Mouse (Mus musculus) spleen, postnatal 14 days (tissue): ENCODE data around the gene Cript.

Experiments used
- DNase-seq, 2 experiments: peaks; one replicate each; pipeline ENCODE4 v3.0.0; 2021 to 2022; ENCODE audit warnings: low spot score in 2 of 2

Cript gene

DNA sequence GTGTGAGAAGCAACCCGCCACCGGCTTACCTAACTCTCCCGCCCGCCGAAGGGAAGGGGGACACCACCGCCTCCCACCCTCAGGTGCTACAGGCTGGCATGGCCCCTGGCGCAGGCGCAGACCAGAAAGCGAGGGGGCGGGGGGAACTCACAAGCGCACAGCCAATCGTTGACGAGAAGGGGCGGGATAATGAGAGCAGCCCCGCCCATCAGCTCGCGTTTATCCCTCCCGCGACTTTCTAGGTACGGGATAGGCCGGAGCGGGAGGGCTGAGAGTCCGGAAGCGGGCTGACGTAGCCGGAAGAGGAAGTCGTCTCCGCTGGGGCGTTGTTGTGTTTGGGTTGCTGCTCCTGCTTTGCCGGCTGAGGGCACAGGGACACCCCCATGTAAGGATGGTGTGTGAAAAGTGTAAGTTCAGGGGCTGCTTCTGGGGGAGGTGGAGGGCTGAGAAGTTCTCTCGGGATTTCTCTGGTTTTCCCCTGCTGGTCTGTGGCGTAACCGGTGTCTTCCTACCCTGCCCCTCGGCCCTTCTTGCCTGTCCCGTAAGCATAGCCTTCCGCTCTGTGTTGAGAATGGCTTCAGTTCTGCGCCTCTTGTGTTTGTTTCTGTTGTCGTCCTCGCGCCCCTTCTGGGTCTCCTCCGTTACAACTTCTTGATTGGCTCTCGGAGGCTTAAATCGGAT, at the start of gene Cript, which contains the start of gene Pigf:
Cript (plus strand) TSS at position 282 of the 681 bp plus-strand sequence.
Pigf (minus strand) TSS at position 138 of the 681 bp plus-strand sequence.
- peak; percentile 96 for DNase-seq

DNA sequence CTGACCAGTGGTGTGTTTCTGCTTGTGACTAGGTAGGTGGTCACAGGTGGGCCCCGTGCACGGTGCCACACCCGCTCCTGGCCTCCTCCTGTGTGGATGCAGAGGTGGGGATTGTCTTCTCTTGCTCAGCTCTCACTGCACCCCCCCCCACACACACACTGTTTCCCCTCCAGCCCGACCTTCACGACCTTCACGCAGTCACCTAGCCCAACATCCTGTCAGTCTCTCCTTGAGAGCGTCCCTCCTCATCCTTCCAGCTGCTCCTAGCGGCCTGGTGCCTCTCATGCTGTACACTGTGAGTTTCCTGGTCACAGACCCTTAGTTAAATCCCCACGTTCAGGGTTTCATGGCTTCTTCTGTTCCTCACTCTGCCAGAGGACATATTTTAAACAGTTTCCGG, 49.0 kb upstream of the Cript start:
- no peak for DNase-seq

DNA sequence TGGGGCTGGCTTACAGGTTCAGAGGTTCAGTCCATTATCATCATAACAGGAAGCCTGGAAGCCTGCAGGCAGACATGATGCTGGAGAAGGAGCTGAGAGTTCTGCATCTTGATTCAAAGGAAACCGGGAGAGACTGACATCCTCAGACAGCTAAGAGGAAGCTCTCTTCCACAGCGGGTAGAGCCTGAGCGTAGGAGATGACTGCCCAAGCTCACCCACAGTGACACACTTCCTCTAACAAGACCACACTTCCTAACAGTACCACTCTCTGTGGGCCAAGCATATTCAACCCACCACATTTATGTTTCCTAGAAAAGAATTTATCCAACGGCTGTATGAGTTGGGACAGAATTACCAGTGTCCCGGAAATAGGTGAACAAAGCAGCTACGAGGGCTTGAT, 46.9 kb upstream of the Cript start:
- no peak for DNase-seq

DNA sequence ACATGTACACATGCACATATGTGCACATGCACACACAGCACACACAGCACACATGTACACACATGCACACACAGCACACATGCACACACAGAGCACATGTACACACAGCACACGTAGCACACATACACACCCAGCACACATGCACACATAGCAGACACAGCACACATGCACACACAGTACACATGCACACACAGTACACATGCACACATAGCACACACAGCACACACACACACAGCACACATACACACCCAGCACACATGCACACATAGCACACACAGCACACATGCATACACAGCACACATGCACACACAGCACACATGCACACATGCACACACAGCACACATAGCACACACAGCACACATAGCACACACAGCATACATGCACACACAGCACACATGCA, 44.1 kb upstream of the Cript start:
- DNase-seq, result no peak

DNA sequence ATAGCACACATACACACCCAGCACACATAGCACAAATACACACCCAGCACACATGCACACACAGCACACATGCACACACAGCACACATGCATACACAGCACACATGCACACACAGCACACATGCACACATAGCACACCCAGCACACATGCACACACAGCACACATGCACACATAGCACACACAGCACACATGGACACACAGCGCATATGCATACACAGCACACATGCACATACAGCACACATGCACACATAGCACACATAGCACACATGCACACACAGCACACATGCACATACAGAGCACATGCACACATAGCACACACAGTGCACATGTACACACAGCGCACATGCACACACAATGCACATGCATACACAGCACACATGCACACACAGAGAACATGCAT, 43.6 kb upstream of the Cript start:
- DNase-seq, result no peak

GRCm38 (mm10) chr17:86982497-86982896, 42.9 kb upstream of the Cript start:
- DNase-seq, result no peak

DNA sequence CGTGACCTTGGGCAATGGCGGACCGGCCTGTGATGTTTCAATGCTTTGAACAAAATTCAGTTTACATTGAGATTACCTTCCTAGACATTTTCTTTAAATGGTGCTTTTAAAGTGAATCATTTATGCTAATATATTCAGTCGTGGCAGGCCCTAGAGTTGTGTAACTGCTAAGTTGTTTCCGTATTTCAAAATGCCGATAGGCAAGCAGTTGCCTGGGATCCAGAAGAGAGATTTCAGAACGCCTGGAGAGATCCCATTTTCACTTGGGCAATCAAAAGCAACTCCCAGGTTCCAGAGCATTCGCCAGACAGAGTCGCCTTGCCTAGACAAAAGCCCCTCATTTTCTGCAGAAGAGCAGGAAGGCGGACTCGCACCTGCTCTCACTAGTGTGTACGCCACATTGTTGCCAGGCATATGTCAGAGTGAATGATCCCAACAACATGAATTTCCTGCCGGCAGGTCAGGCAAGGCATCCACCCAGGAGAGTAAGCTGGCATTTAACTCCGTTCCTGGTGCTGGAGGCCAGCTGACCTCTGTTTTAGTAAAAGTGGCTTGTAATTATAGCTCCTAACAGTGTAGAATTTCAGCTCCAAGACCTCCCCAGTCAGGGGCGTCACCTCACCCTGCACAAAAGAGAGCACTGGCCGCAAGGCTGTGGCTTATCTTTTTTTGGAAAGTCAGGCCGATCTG, 38.8 kb upstream of the Cript start:
- no peak for DNase-seq

DNA sequence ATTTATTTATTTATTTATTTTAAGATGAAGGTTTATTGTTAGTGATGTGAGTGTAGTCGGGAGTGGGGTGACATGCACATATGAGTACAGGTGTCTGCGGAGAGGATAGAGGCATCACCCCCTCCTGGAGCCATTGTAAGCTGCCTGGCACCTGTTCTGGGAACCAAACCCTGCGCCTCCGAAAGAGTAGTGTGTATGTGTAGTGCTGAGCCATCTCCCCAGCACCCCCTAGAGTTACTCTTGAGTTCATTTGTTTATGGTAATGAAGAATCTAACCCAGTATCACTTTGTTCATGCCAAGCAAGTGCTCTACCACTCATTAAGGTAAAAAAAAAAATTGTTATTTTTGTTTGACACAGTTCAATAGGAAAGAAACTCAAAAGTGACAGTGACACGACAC, 37.2 kb upstream of the Cript start:
- DNase-seq, result no peak

- no peak for DNase-seq
Measured at GRCm38 (mm10) chr17:86988601-86989184, 36.7 kb upstream of the Cript start.

GRCm38 (mm10) chr17:86991306-86991705, 34.0 kb upstream of the Cript start:
- DNase-seq, result no peak

DNA sequence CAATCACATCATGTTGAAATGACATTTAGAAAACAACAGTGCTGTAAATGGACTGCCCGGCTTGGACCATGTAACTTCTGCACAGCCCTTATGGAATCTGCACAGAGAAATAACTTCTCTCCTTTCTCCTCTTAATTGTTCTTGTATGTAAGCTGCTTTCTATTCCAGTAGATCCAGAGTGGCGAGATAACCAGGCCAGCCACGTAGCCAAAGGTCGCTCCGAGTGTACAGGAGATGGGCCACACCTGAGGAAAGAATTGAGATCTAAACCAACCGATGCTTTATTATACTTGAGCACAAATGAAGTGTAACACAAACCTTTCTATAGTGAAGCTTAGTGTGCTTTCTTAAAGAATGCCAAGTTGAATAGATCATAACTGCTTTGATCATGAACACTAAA, 28.0 kb upstream of the Cript start:
- DNase-seq, result no peak

GRCm38 (mm10) chr17:87008950-87009349, 16.4 kb upstream of the Cript start:
- DNase-seq, result no peak

GRCm38 (mm10) chr17:87011301-87012019, 13.9 kb upstream of the Cript start:
- no peak for DNase-seq

GRCm38 (mm10) chr17:87019692-87020091, 5.7 kb upstream of the Cript start:
- DNase-seq, result no peak

GRCm38 (mm10) chr17:87024491-87025242, 683 bp upstream of the Cript start:
- DNase-seq, result no peak

DNA sequence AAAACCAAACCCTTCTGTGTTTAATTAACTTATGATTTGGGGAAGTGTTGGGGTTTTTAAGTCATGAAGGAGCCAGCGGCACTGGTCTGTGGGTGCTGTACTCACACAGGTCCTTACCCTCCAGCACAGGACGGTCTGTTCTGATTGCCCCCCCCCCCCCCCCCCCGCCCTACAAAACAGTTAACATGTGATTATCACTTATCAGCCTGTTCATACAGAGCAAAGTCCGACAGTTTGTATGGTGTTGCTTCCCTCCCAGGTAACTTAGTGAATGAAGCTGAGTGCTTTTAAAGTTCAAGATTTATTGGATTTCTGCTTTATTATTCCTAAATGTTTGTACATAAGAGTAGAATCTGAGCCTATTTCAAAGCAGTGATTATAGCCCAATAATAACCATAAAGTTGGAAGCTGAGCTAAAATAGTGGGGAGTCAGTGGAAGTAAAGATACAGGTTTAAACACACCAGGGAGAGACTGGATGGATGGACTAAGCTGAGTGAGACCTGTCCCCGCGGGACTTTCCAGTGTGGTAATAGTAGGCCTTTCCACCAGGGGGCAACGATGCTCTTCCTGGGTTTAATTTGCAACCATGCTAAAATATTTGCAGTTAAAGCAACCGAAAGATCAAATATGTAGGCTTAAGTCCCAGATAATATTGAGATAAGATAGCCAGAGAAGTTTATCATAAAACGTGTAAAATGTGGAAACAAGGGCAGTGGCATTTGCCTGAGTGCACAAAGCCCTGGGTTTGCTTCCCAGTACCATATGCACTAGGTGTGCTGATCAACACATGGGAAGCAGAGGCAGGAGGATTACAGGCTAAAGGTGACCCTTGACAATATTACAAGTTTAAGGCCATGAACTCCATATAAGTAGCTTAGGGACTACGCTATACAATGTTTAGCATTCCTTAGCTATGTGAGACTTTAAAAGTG, 11.1 kb downstream of the Cript start:
- peak in 1 of 2 experiments; percentile 12 for DNase-seq

DNA sequence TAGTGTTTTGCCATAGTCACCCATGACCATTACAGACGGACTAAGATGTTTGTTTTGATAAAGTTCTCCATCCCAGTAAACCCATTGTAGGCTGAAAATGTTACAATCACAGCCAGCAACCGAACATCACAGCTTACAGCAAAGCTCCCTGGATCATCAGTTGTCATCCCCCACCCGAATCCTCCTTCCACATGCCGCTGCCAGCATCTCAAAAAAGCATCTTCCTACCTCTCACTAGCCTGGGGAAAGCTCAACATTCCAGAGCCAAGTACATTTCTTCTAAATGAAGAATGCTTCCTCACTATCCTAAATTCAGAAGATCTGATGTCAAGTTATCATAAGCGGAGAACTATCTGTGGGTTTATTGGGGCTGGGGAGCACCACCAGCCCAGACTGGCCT, 13.1 kb downstream of the Cript start:
- no peak for DNase-seq

DNA sequence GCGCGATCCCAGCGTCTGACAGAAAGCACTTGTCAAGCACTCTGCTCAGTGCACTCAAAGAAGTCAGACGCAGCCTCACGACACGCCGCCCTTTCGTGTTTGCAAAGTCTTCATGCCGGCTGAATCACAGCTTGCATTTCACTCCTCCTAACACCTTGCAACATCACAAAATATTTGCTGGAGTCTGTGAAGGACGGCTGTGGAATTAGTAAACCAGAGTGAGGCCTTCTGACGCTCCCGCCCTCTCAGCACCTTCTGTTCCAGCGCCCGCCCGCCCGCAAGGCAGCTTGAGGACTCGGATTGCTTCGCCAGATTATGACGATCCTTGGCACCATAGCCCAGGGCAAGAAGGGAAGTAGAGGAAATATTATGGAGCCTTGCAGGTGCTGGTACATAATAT, 16.4 kb downstream of the Cript start:
- DNase-seq, result no peak

- peak; percentile 71 to 85 for DNase-seq
Measured at GRCm38 (mm10) chr17:87044364-87044763, 19.0 kb downstream of the Cript start.

DNA sequence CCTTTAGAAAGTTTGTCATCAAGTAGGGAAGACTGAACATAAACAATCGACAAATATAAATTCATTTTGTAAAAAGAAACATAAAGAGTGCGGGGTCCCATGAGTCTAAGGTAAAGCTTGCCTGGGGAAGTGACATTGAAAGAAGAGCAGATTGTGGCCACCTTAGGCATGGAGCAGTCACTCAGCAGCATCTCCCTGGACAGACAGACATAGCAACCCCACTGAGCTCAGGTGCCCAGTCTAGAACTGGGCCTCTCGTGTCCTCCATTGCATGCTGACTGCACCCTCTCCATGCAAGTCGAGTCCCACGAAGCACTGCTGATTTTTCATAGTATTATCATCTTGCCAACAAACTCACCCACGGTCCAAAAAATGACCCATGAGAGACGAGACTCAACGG, 19.4 kb downstream of the Cript start:
- no peak for DNase-seq

- DNase-seq, result no peak
Measured at GRCm38 (mm10) chr17:87049696-87050095, 24.3 kb downstream of the Cript start.
